Mouse (Mus musculus): ENCODE data around the gene Scgn.

The Scgn gene

GRCm38 (mm10) chr13:23990928-23991327 is at the start of gene Scgn:
TSS of gene Scgn (minus strand) at chr13:23991214.
- in situ Hi-C loops (cut with MboI, MseI) = no loop called here

GRCm38 (mm10) chr13:24040221-24040620 is 49.2 kb upstream of the Scgn start:
- in situ Hi-C loops (cut with MboI, MseI) = no loop called here

- in situ Hi-C loops (cut with MboI, MseI) = no loop called here
Measured at GRCm38 (mm10) chr13:24037502-24037901, 46.5 kb upstream of the Scgn start.

- in situ Hi-C loops (cut with MboI, MseI) = no loop called here
Measured at GRCm38 (mm10) chr13:24036150-24036549, 45.1 kb upstream of the Scgn start.

GRCm38 (mm10) chr13:24027191-24028170 is 36.5 kb upstream of the Scgn start:
- in situ Hi-C loops (cut with MboI, MseI) = no loop called here

GRCm38 (mm10) chr13:24018515-24018914 is 27.5 kb upstream of the Scgn start:
- in situ Hi-C loops (cut with MboI, MseI) = no loop called here

- in situ Hi-C loops (cut with MboI, MseI) = no loop called here
Measured at GRCm38 (mm10) chr13:24005528-24005927, 14.5 kb upstream of the Scgn start.

GRCm38 (mm10) chr13:24001797-24002196 is 10.8 kb upstream of the Scgn start:
- in situ Hi-C loops (cut with MboI, MseI) = no loop called here

- in situ Hi-C loops (cut with MboI, MseI) = no loop called here
Measured at GRCm38 (mm10) chr13:24001081-24001480, 10.1 kb upstream of the Scgn start.

- in situ Hi-C loops (cut with MboI, MseI) = no loop called here
Measured at GRCm38 (mm10) chr13:23998826-23999225, 7.8 kb upstream of the Scgn start.

GRCm38 (mm10) chr13:23994756-23995155 is 3.7 kb upstream of the Scgn start:
- in situ Hi-C loops (cut with MboI, MseI) = no loop called here

GRCm38 (mm10) chr13:23994024-23994423 is 3.0 kb upstream of the Scgn start:
- in situ Hi-C loops (cut with MboI, MseI) = no loop called here

- in situ Hi-C loops (cut with MboI, MseI) = no loop called here
Measured at GRCm38 (mm10) chr13:23990451-23990850, 563 bp downstream of the Scgn start.

- in situ Hi-C loops (cut with MboI, MseI) = no loop called here
Measured at GRCm38 (mm10) chr13:23985130-23985529, 5.9 kb downstream of the Scgn start.

- in situ Hi-C loops (cut with MboI, MseI) = loop anchor here (5.0 kb wide), 1 partner anchor 85 kb away; no protein-coding TSS in a partner anchor
Measured at GRCm38 (mm10) chr13:23972271-23972670, 18.7 kb downstream of the Scgn start.

GRCm38 (mm10) chr13:23971870-23972269 is 19.1 kb downstream of the Scgn start:
- in situ Hi-C loops (cut with MboI, MseI) = loop anchor here (5.0 kb wide), 1 partner anchor 85 kb away; no protein-coding TSS in a partner anchor

GRCm38 (mm10) chr13:23964909-23965308 is 26.1 kb downstream of the Scgn start:
- in situ Hi-C loops (cut with MboI, MseI) = no loop called here

GRCm38 (mm10) chr13:23959776-23960175 is 31.2 kb downstream of the Scgn start:
- in situ Hi-C loops (cut with MboI, MseI) = no loop called here

GRCm38 (mm10) chr13:23950928-23951327 is 40.1 kb downstream of the Scgn start:
- in situ Hi-C loops (cut with MboI, MseI) = loop anchor here (5.0 kb wide), 1 partner anchor 289 kb away; no protein-coding TSS in a partner anchor

GRCm38 (mm10) chr13:23949484-23950246 is 41.3 kb downstream of the Scgn start:
- in situ Hi-C loops (cut with MboI, MseI) = loop anchor here (5.0 kb wide), 1 partner anchor 287 kb away; no protein-coding TSS in a partner anchor

GRCm38 (mm10) chr13:23946254-23946653 is 44.8 kb downstream of the Scgn start:
- in situ Hi-C loops (cut with MboI, MseI) = no loop called here

- in situ Hi-C loops (cut with MboI, MseI) = no loop called here
Measured at GRCm38 (mm10) chr13:23942861-23943260, 48.2 kb downstream of the Scgn start.
